Mouse (Mus musculus): ENCODE measurements around the gene Cited4. TPM values are rescaled to one million over a fixed set of nuclear protein-coding genes. Genes with fewer than 3 reads are reported as not detected.

Cited4 gene
- 0.95 TPM for total RNA-seq (2023)

GRCm38 (mm10) chr4:120666358-120667024, at the start of gene Cited4:
Gene Cited4, plus strand, starts transcription at chr4:120666572.

Other genes starting within 250 kb of the Cited4 start
- gene Slfnl1, start 134.3 kb upstream of the Cited4 start, total RNA-seq (2023): 0.98 TPM
- gene Ctps, start 96.3 kb upstream of the Cited4 start, total RNA-seq (2023): 17.7 TPM
- not detected for gene Gm8439, start 77.8 kb upstream of the Cited4 start, total RNA-seq (2023)
- not detected for gene Kcnq4, start 82.0 kb downstream of the Cited4 start, total RNA-seq (2023)
- gene Nfyc, start 165.0 kb downstream of the Cited4 start, total RNA-seq (2023): 107 TPM
- 3.8 TPM for gene Rims3, start 188.2 kb downstream of the Cited4 start, total RNA-seq (2023)

Data from CD4-positive naive resting alpha-beta T cell, adult 57 days (primary cell).